Mouse (Mus musculus) heart, adult 8-10 months (tissue): ENCODE measurements around the gene Vmn2r35. TPM values are rescaled to one million over a fixed set of nuclear protein-coding genes. Genes with fewer than 3 reads are reported as not detected.
"Not testable (repeated sequence)": the region's sequence is repeated elsewhere in the genome, so short reads cannot be mapped to it uniquely, and the experiment has no call there.

Experiments
- DNase-seq: peaks from one replicate; pipeline ENCODE4 v3.0.0; 2022; ENCODE audit warnings: low spot score
- total RNA-seq, 4 experiments: library from RNA; stranded (reverse); gene quantifications; 2 replicates each; pipeline ENCODE4 v1.2.4; 2022

Vmn2r35 gene
- total RNA-seq = not detected

DNA sequence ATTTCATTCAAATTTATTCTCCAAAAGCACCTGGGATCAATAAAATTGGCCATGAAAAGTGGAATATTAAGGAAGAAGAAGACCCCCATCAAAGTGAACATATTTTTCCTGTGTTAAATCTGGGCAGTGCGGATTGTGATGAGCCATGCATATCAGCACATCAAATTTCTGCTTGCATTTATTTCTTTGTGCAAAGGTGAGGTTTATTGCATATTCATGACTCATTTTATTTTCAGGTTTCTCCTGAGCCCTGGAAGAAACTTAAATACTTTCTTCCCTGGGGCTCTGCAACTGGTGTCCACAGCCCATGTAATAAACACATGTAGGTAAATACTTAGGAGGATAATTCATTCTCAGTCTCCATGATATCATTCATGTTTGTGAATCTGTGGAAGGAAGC lies at the start of gene Vmn2r35:
Gene Vmn2r35 (minus strand): TSS at position 101 of the 400 bp plus-strand sequence.
- DNase-seq = not testable (repeated sequence)

DNA sequence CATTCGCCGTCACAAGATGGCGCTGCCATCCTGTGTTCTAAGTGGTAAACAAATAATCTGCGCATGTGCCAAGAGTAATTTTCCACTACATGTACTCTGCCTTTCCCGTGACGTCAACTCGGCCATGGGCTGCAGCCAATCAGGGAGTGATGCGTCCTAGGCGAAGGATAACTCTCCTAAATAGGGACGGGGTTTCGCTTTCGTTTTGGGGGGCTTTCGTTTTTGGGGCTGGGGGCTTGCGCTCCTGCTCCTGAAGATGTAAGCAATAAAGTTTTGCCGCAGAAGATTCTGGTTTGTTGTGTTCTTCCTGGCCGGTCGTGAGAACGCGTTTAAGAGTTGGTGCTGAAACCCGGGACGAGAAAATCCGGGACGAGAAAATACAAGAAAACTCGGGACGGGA lies 25.5 kb downstream of the Vmn2r35 start:
- DNase-seq = not testable (repeated sequence)

Other genes starting within 250 kb of the Vmn2r35 start
- gene Vmn2r34, start 130.4 kb downstream of the Vmn2r35 start, total RNA-seq = not detected
- gene Vmn2r36, start 82.6 kb upstream of the Vmn2r35 start, total RNA-seq = not detected